ENCODE assay signal across 8 mouse cellular contexts in the genomic region with DNA sequence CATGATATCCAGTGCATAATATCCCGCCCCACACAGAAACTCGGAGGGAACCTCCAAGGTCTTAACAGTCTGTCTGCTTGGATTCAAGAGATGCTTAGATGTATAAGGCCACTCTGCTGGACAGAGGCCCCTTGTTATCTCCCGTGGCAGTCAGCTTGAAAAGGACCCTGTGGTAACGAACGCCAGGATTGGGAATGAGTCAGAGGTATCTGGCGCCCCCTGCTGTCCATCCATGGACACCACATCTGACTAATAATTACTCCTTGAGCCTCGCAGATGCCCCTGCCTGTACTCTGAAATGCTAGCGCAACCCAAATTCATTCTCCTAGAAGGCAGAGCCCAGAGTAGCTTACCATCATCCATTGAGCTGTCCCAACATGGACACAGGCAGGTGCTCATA. TPM values are rescaled to one million over a fixed set of nuclear protein-coding genes. Genes with fewer than 3 reads are reported as not detected.
DNase-seq lines count a peak whose midpoint lies in the region; ATAC-seq lines count a peak whose summit lies in the region.

No protein-coding gene starts in this region.

- DNase-seq in adrenal gland, adult (ENCODE audit: inconsistent age in 2 of 2, low spot score in 1 of 2) = peak; percentile 73 to 92
- DNase-seq in adrenal gland, adult 8-10 months = no peak
- peak; percentile 77 for DNase-seq in cerebellum, adult 8-10 months
- peak; percentile 50 for DNase-seq in hindlimb bud, embryonic 11.5 days (ENCODE audit: extremely low spot score, low read depth, low spot score)
- DNase-seq in left cerebral cortex, postnatal 10 days (ENCODE audit: extremely low spot score in 1 of 2, low spot score in 2 of 2) = peak; percentile 70 to 71
- DNase-seq in right cerebral cortex, postnatal 25 days = peak; percentile 51

- intact Hi-C loops in left cerebral cortex, postnatal 10 days (cut with DNase I) = loop anchor here (1.0 to 5.0 kb wide), 2 partner anchors 35 to 187 kb away; no protein-coding TSS in a partner anchor

- peak; percentile 45; the same call in 1 of the 2 replicates for ATAC-seq in frontal cortex, adult (ENCODE audit: low TSS enrichment)
- peak; percentile 74 for ATAC-seq in megakaryocyte progenitor cell, adult 5-6 weeks (replicated peaks; ENCODE audit: poor library complexity)

RNA-seq across cellular contexts. Expression of a gene that starts 0.9 kb away (rescaled TPM):
- total RNA-seq in adrenal gland, adult 8-10 months (2022) = under 1 TPM in 1 of 4 experiments, not detected in 3; 0.56 TPM
- total RNA-seq in left cerebral cortex, postnatal 10 days (2021) = not detected
- 2.4 and 5.2 TPM in 2 replicates for total RNA-seq in megakaryocyte progenitor cell, adult 5-6 weeks (2015)
- total RNA-seq in megakaryocyte progenitor cell, adult 5-6 weeks (2017) = 2.7 and 5.0 TPM in 2 replicates

RNA-seq across cellular contexts. Expression of a gene that starts 6.0 kb away (rescaled TPM):
- total RNA-seq in adrenal gland, adult 8-10 months (2022) = 100 to 1,000 TPM; 279 to 327 (median 313) TPM
- 100 to 1,000 TPM; 235 to 237 TPM for total RNA-seq in left cerebral cortex, postnatal 10 days (2021)
- total RNA-seq in megakaryocyte progenitor cell, adult 5-6 weeks (2015) = 149 and 186 TPM in 2 replicates
- 108 and 180 TPM in 2 replicates for total RNA-seq in megakaryocyte progenitor cell, adult 5-6 weeks (2017)

RNA-seq across cellular contexts. Expression of a gene that starts 30.2 kb away (rescaled TPM):
- total RNA-seq in adrenal gland, adult 8-10 months (2022) = not detected
- not detected for total RNA-seq in left cerebral cortex, postnatal 10 days (2021)
- not detected in 2 replicates for total RNA-seq in megakaryocyte progenitor cell, adult 5-6 weeks (2015)
- total RNA-seq in megakaryocyte progenitor cell, adult 5-6 weeks (2017) = not detected in 2 replicates

RNA-seq across cellular contexts. Expression of a gene that starts 42.2 kb away (rescaled TPM):
- total RNA-seq in adrenal gland, adult 8-10 months (2022) = not detected
- total RNA-seq in left cerebral cortex, postnatal 10 days (2021) = not detected
- total RNA-seq in megakaryocyte progenitor cell, adult 5-6 weeks (2015) = not detected in 2 replicates
- total RNA-seq in megakaryocyte progenitor cell, adult 5-6 weeks (2017) = not detected in 2 replicates

RNA-seq across cellular contexts. Expression of a gene that starts 53.5 kb away (rescaled TPM):
- not detected for total RNA-seq in adrenal gland, adult 8-10 months (2022)
- not detected for total RNA-seq in left cerebral cortex, postnatal 10 days (2021)
- not detected in 2 replicates for total RNA-seq in megakaryocyte progenitor cell, adult 5-6 weeks (2015)
- total RNA-seq in megakaryocyte progenitor cell, adult 5-6 weeks (2017) = not detected in 2 replicates
